Mouse (Mus musculus) embryonic facial prominence, embryonic 15.5 days (tissue): ENCODE data around the gene 4930455H04Rik. TPM values are rescaled to one million over a fixed set of nuclear protein-coding genes. Genes with fewer than 3 reads are reported as not detected.
A peak's percentile ranks its signal among the peaks of the same experiment; 100 is the strongest.

Source experiments
- ATAC-seq: fragments of 200-750 bp; cut with Nextera tagmentation; 2 replicates; pipeline ENCODE4 v1.8.0; 2017; ENCODE audit warnings: low read depth, moderate TSS enrichment; ENCODE audit not compliant: insufficient number of reproducible peaks, low FRiP score, low TSS enrichment
- H3K27ac ChIP-seq: fragments of 300-500 bp; sonication (generic); replicated peaks from 2 replicates; pipeline ENCODE4 v1.5.1; 2015; ENCODE audit warnings: mild to moderate bottlenecking, inconsistent platforms
- H3K27me3 ChIP-seq: fragments of 300-500 bp; sonication (generic); 2 replicates; pipeline ENCODE4 v1.6.1; 2015; ENCODE audit warnings: inconsistent platforms
- H3K36me3 ChIP-seq: fragments of 300-500 bp; sonication (generic); 2 replicates; pipeline ENCODE4 v1.6.1; 2015; ENCODE audit warnings: mild to moderate bottlenecking, inconsistent platforms
- H3K4me1 ChIP-seq: fragments of 300-500 bp; sonication (generic); 2 replicates; pipeline ENCODE4 v1.6.1; 2015; ENCODE audit warnings: inconsistent platforms
- H3K4me2 ChIP-seq: fragments of 300-500 bp; sonication (generic); replicated peaks from 2 replicates; pipeline ENCODE4 v1.6.1; 2015; ENCODE audit warnings: mild to moderate bottlenecking, inconsistent platforms
- H3K4me3 ChIP-seq: fragments of 300-500 bp; sonication (generic); replicated peaks from 2 replicates; pipeline ENCODE4 v1.5.1; 2015; ENCODE audit warnings: mild to moderate bottlenecking, inconsistent platforms
- H3K9ac ChIP-seq: fragments of 300-500 bp; sonication (generic); 2 replicates; pipeline ENCODE4 v1.6.1; 2015; ENCODE audit warnings: inconsistent platforms
- H3K9me3 ChIP-seq: fragments of 300-500 bp; sonication (generic); replicated peaks from 2 replicates; pipeline ENCODE4 v1.6.1; 2016; ENCODE audit warnings: inconsistent platforms
- WGBS: fragments of 180-500 bp; shearing (Covaris S2); methylation state at CpG from one replicate; pipeline ENCODE4 v1.1.7; 2015; 5-methylcytosine and 5-hydroxymethylcytosine counted together
- polyA plus RNA-seq: library from polyadenylated mRNA; unstranded; fragments of >200 nt; fragmentation: Nextera tagmentation; extraction: Ambion mirVana; gene quantifications from 2 replicates; pipeline ENCODE4 v1.2.1, GENCODE M21; 2015

The 4930455H04Rik gene
- polyA plus RNA-seq, 1 experiment from 2014 or later, result not detected

- WGBS, result 67% methylated on average over 6 of the region's 6 CpGs
- no peak for ATAC-seq
- H3K36me3 ChIP-seq, result no peaks in the 10 kb centered on the region
These were observed 17.4 kb upstream of the 4930455H04Rik start for GRCm38 (mm10) chr3:116950665-116951115.

GRCm38 (mm10) chr3:116951489-116951888 is 16.6 kb upstream of the 4930455H04Rik start:
- Histone ChIP-seq H3K4me3 (no peak overlapping the region), H3K9me3 (no peaks in the 10 kb centered on the region), H3K4me1 (no peaks in the 10 kb centered on the region), H3K36me3 (no peaks in the 10 kb centered on the region), H3K27me3 (no peaks in the 10 kb centered on the region), H3K4me2 (no peak overlapping the region), H3K27ac (no peak overlapping the region), H3K9ac (no peak overlapping the region)
- WGBS, result 87% methylated on average over 3 of the region's 3 CpGs
- no peak for ATAC-seq

More at GRCm38 (mm10) chr3:116950665-116951115, 17.4 kb upstream of the 4930455H04Rik start:
- H3K9me3 ChIP-seq, result no peaks in the 10 kb centered on the region
- no peak overlapping the region for H3K9ac ChIP-seq
- no peak overlapping the region for H3K4me3 ChIP-seq
- no peak overlapping the region for H3K27ac ChIP-seq
- no peaks in the 10 kb centered on the region for H3K4me1 ChIP-seq
- H3K27me3 ChIP-seq, result no peaks in the 10 kb centered on the region
- no peak overlapping the region for H3K4me2 ChIP-seq

GRCm38 (mm10) chr3:116952242-116952899 is 15.7 kb upstream of the 4930455H04Rik start:
- Histone ChIP-seq H3K4me1 (no peaks in the 10 kb centered on the region), H3K36me3 (no peaks in the 10 kb centered on the region), H3K9me3 (no peaks in the 10 kb centered on the region), H3K9ac (no peak overlapping the region), H3K27ac (no peak overlapping the region), H3K4me2 (no peak overlapping the region), H3K27me3 (no peaks in the 10 kb centered on the region), H3K4me3 (no peak overlapping the region)
- 72% methylated on average over 8 of the region's 8 CpGs for WGBS
- ATAC-seq, result no peak

GRCm38 (mm10) chr3:116953366-116953765 is 14.7 kb upstream of the 4930455H04Rik start:
- H3K4me3 ChIP-seq, result no peak overlapping the region
- no peaks in the 10 kb centered on the region for H3K4me1 ChIP-seq
- no peak overlapping the region for H3K27ac ChIP-seq
- no peaks in the 10 kb centered on the region for H3K9me3 ChIP-seq
- ATAC-seq, result no peak
- no peaks in the 10 kb centered on the region for H3K36me3 ChIP-seq
- H3K4me2 ChIP-seq, result no peak overlapping the region
- no peak overlapping the region for H3K9ac ChIP-seq
- WGBS, result 81% methylated on average over 6 of the region's 6 CpGs
- no peaks in the 10 kb centered on the region for H3K27me3 ChIP-seq

- H3K4me3 ChIP-seq, result no peak overlapping the region
- H3K4me2 ChIP-seq, result no peak overlapping the region
- no peaks in the 10 kb centered on the region for H3K36me3 ChIP-seq
- H3K9ac ChIP-seq, result no peak overlapping the region
- WGBS, result 54% methylated on average over 6 of the region's 6 CpGs
- no peak for ATAC-seq
- H3K27me3 ChIP-seq, result no peaks in the 10 kb centered on the region
- no peaks in the 10 kb centered on the region for H3K4me1 ChIP-seq
- H3K9me3 ChIP-seq, result no peaks in the 10 kb centered on the region
- H3K27ac ChIP-seq, result no peak overlapping the region
These were observed 13.0 kb upstream of the 4930455H04Rik start for GRCm38 (mm10) chr3:116955061-116955460.

- Histone ChIP-seq H3K27ac (no peak overlapping the region), H3K4me1 (0 out of 2 replicates have a peak, but pooled peaks cover 4% of the 10 kb centered on the region), H3K4me3 (no peak overlapping the region), H3K9me3 (no peaks in the 10 kb centered on the region), H3K4me2 (no peak overlapping the region), H3K36me3 (no peaks in the 10 kb centered on the region), H3K27me3 (no peaks in the 10 kb centered on the region), H3K9ac (no peak overlapping the region)
- 53% methylated on average over 2 of the region's 2 CpGs for WGBS
- ATAC-seq, result no peak
These were observed 7.7 kb upstream of the 4930455H04Rik start for GRCm38 (mm10) chr3:116960414-116960813.

GRCm38 (mm10) chr3:116961354-116962142 is 6.5 kb upstream of the 4930455H04Rik start:
- Histone ChIP-seq H3K9me3 (no peaks in the 10 kb centered on the region), H3K27me3 (no peaks in the 10 kb centered on the region), H3K4me2 (no peak overlapping the region), H3K36me3 (no peaks in the 10 kb centered on the region), H3K4me1 (0 out of 2 replicates have a peak, but pooled peaks cover 4% of the 10 kb centered on the region), H3K4me3 (no peak overlapping the region), H3K27ac (no peak overlapping the region), H3K9ac (no peak overlapping the region)
- WGBS, result 76% methylated on average over 15 of the region's 15 CpGs
- ATAC-seq, result no peak

- no peaks in the 10 kb centered on the region for H3K36me3 ChIP-seq
- H3K4me2 ChIP-seq, result no peak overlapping the region
- H3K9ac ChIP-seq, result no peak overlapping the region
- H3K9me3 ChIP-seq, result no peaks in the 10 kb centered on the region
- no peak for ATAC-seq
- no peaks in the 10 kb centered on the region for H3K27me3 ChIP-seq
- 70% methylated on average over 4 of the region's 4 CpGs for WGBS
- H3K4me3 ChIP-seq, result no peak overlapping the region
- H3K27ac ChIP-seq, result no peak overlapping the region
- peaks cover 6% of the 10 kb centered on the region; the same call in 1 of the 2 replicates for H3K4me1 ChIP-seq
These were observed 4.9 kb upstream of the 4930455H04Rik start for GRCm38 (mm10) chr3:116963213-116963612.

GRCm38 (mm10) chr3:116964426-116964825 is 3.6 kb upstream of the 4930455H04Rik start:
- Histone ChIP-seq H3K36me3 (no peaks in the 10 kb centered on the region), H3K4me1 (peaks cover 8% of the 10 kb centered on the region; the same call in 1 of the 2 replicates), H3K9ac (no peak overlapping the region), H3K4me3 (no peak overlapping the region), H3K27me3 (no peaks in the 10 kb centered on the region), H3K27ac (no peak overlapping the region), H3K9me3 (no peaks in the 10 kb centered on the region), H3K4me2 (no peak overlapping the region)
- ATAC-seq, result no peak
- WGBS, result 82% methylated on average over 9 of the region's 9 CpGs

- Histone ChIP-seq H3K36me3 (no peaks in the 10 kb centered on the region), H3K9ac (no peak overlapping the region), H3K4me1 (peaks cover 8% of the 10 kb centered on the region; the same call in 1 of the 2 replicates), H3K27ac (no peak overlapping the region), H3K27me3 (no peaks in the 10 kb centered on the region), H3K9me3 (no peaks in the 10 kb centered on the region), H3K4me2 (no peak overlapping the region), H3K4me3 (no peak overlapping the region; the same call in 1 of the 2 replicates)
- 22% methylated on average over 4 of the region's 4 CpGs for WGBS
- ATAC-seq, result peak; percentile 80
These were observed 1.8 kb upstream of the 4930455H04Rik start for GRCm38 (mm10) chr3:116966225-116966624.

- no peaks in the 10 kb centered on the region for H3K36me3 ChIP-seq
- peak overlapping the region; percentile 44 for H3K4me3 ChIP-seq
- no peak for ATAC-seq
- 0 out of 2 replicates have a peak overlapping the region, but pooled peaks have one; percentile 39 for H3K27ac ChIP-seq
- no peak overlapping the region for H3K9ac ChIP-seq
- WGBS, result 47% methylated on average over 6 of the region's 6 CpGs
- peaks cover 8% of the 10 kb centered on the region; the same call in 1 of the 2 replicates for H3K4me1 ChIP-seq
- H3K27me3 ChIP-seq, result no peaks in the 10 kb centered on the region
- H3K9me3 ChIP-seq, result no peaks in the 10 kb centered on the region
- peak overlapping the region; percentile 27 for H3K4me2 ChIP-seq
These were observed 1.3 kb upstream of the 4930455H04Rik start for GRCm38 (mm10) chr3:116966800-116967199.
